Mouse (Mus musculus) limb, embryonic 14.5 days (tissue): ENCODE measurements around the gene Mb. TPM values are rescaled to one million over a fixed set of nuclear protein-coding genes. Genes with fewer than 3 reads are reported as not detected.

ENCODE experiments used
- ATAC-seq: fragments of 200-750 bp; cut with Nextera tagmentation; 2 replicates; pipeline ENCODE4 v1.8.0; 2017; ENCODE audit warnings: low read depth, moderate number of reproducible peaks, moderate TSS enrichment; ENCODE audit not compliant: low FRiP score
- DNase-seq: peaks from one replicate; pipeline ENCODE4 v3.0.0-alpha.2; 2015; ENCODE audit warnings: low spot score
- H3K27ac ChIP-seq: fragments of 300-500 bp; sonication (generic); replicated peaks from 2 replicates; pipeline ENCODE4 v1.5.1; 2014; ENCODE audit warnings: low read depth, mild to moderate bottlenecking, low read length, moderate library complexity, mixed read lengths
- H3K27me3 ChIP-seq: fragments of 300-500 bp; sonication (generic); 2 replicates; pipeline ENCODE4 v1.6.1; 2014; ENCODE audit warnings: low read length, mixed read lengths; ENCODE audit not compliant: control insufficient read depth, insufficient read depth
- H3K36me3 ChIP-seq: fragments of 300-500 bp; sonication (generic); 2 replicates; pipeline ENCODE4 v1.6.1; 2014; ENCODE audit warnings: mild to moderate bottlenecking, low read length, moderate library complexity, mixed read lengths; ENCODE audit not compliant: control insufficient read depth, insufficient read depth
- H3K4me1 ChIP-seq: fragments of 300-500 bp; sonication (generic); 2 replicates; pipeline ENCODE4 v1.6.1; 2014; ENCODE audit warnings: antibody characterized with exemption, low read length, mixed read lengths; ENCODE audit not compliant: control insufficient read depth, insufficient read depth
- H3K4me2 ChIP-seq: fragments of 300-500 bp; sonication (generic); replicated peaks from 2 replicates; pipeline ENCODE4 v1.6.1; 2014; ENCODE audit warnings: low read depth, mild to moderate bottlenecking, low read length, moderate library complexity; ENCODE audit not compliant: severe bottlenecking
- H3K4me3 ChIP-seq: fragments of 300-500 bp; sonication (generic); replicated peaks from 2 replicates; pipeline ENCODE4 v1.5.1; 2014; ENCODE audit warnings: low read length
- H3K9ac ChIP-seq: fragments of 300-500 bp; sonication (generic); 2 replicates; pipeline ENCODE4 v1.6.1; 2014; ENCODE audit warnings: mild to moderate bottlenecking, low read depth, low read length, moderate library complexity; ENCODE audit not compliant: severe bottlenecking
- H3K9me3 ChIP-seq: fragments of 300-500 bp; sonication (generic); 2 replicates; pipeline ENCODE4 v1.6.1; 2016; ENCODE audit warnings: low read length; ENCODE audit not compliant: control insufficient read depth
- POLR2A ChIP-seq: fragments of 200-500 bp; IDR thresholded peaks from 2 replicates; pipeline ENCODE4 v1.8.0; 2012; ENCODE audit warnings: inconsistent platforms, mild to moderate bottlenecking, moderate library complexity, borderline replicate concordance; ENCODE audit not compliant: insufficient read depth, insufficient read length; ENCODE audit errors: extremely low read depth
- WGBS: fragments of 180-500 bp; shearing (Covaris S2); extraction: QIAGEN DNeasy Blood & Tissue Kit; methylation state at CpG from one replicate; pipeline ENCODE4 v1.1.7; 2014; 5-methylcytosine and 5-hydroxymethylcytosine counted together
- polyA plus RNA-seq, 2 experiments: library from polyadenylated mRNA; depleted of rRNA in 1 of 2; stranded (reverse) in 1 of 2; unstranded in 1 of 2; fragments of >200 nt; fragmentation: Nextera tagmentation in 1 of 2; extraction: Ambion mirVana in 1 of 2; gene quantifications; 2 replicates each; pipeline versions ENCODE4 v1.2.1 to v1.2.3; 2012 to 2014

The Mb gene
- polyA plus RNA-seq, 2 experiments = 10.4 to 12.0 TPM

DNA sequence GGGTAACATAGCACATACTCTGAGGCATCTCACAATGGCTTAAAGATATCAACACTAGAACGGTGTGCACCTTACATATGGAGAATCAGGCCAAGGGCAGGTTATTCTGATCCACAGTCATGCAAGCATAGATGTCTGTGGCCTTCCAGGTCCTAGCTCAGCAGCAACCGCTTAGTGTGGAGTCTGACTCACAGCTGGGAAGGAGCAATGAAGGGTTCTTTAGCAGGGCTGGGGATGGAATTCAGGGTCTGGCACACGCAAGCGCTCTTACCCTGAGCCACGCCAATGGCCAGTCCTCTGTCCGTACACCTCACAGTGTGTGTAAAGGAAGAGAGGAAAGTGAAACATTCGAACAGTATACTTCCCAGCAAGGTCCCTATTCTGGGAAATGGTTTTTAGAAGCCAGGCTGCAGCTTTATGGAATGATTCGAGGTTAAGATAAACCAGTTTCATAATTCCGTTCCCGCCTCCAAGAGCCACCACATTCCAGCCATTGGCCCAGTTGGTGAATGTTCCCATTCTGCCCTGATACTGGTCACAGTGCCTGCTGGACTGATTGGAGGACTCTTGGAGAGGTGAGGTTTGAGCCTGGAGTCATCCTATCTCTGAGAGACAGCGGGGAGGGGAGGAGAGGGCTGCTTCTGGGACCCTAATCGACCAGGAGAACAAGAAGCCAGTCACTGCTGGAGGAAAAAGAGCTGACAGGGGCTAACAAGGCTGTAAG lies 5.7 kb downstream of the Mb start, which contains the start of gene Apol6:
Apol6 (plus strand) TSS at position 133 of the 724 bp plus-strand sequence.
- Histone ChIP-seq H3K4me2 (no peak within 1 kb of the TSS), H3K4me1 (peaks cover 7% of the 10 kb centered on the region), H3K9me3 (no peaks in the 10 kb centered on the region), H3K27ac (no peak within 1 kb of the TSS), H3K4me3 (no peak within 1 kb of the TSS), H3K27me3 (no peaks in the 10 kb centered on the region), H3K36me3 (no peaks in the 10 kb centered on the region), H3K9ac (no peak within 1 kb of the TSS)
- DNase-seq (no peak), ATAC-seq (no peak)
- WGBS = 83% methylated on average over 12 of the region's 12 CpGs
- TF ChIP-seq POLR2A = no peak

DNA sequence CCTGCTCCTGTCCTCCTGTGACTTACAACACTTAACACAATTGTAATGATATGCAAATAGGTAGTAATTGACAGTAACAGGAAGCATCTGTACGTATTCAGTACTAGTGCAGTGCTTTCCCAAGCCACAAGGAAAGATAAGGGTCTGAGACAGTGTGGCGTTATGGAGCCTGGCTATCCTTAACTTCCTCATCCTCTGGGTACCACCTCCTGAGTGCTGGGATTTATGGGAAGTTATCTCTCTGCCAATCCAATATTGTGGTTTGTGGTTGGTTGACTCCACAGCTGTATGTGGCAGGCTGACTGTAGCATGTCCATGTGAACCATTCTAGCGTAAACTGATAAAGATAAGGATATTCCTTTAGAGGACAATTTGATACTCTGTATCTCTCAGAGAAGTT lies 9.7 kb downstream of the Mb start:
- ATAC-seq (no peak), DNase-seq (no peak)
- Histone ChIP-seq H3K4me3 (no peak overlapping the region), H3K9me3 (no peaks in the 10 kb centered on the region), H3K9ac (no peak overlapping the region), H3K4me1 (peaks cover 41% of the 10 kb centered on the region), H3K36me3 (no peaks in the 10 kb centered on the region), H3K4me2 (no peak overlapping the region), H3K27me3 (no peaks in the 10 kb centered on the region), H3K27ac (no peak overlapping the region)
- TF ChIP-seq POLR2A = no peak
- WGBS = 84% methylated on average over 3 of the region's 3 CpGs

GRCm38 (mm10) chr15:77039211-77039700 lies 11.2 kb downstream of the Mb start:
- TF ChIP-seq POLR2A = no peak
- Histone ChIP-seq H3K9ac (no peak overlapping the region), H3K4me2 (no peak overlapping the region), H3K27ac (no peak overlapping the region), H3K4me3 (no peak overlapping the region), H3K27me3 (no peaks in the 10 kb centered on the region), H3K4me1 (peaks cover 48% of the 10 kb centered on the region), H3K9me3 (no peaks in the 10 kb centered on the region), H3K36me3 (no peaks in the 10 kb centered on the region)
- no peak for DNase-seq
- WGBS = 58% methylated on average over 8 of the region's 9 CpGs
- no peak for ATAC-seq

GRCm38 (mm10) chr15:77037278-77038161 lies 12.9 kb downstream of the Mb start:
- peak; percentile 96 for DNase-seq
- no peak for TF ChIP-seq POLR2A
- peak overlapping the region; percentile 28 for H3K4me2 ChIP-seq
- peak overlapping the region; percentile 22; the same call in 1 of the 2 replicates for H3K9ac ChIP-seq
- peak; percentile 91 for ATAC-seq
- no peak overlapping the region for H3K4me3 ChIP-seq
- no peaks in the 10 kb centered on the region for H3K27me3 ChIP-seq
- WGBS = 12% methylated on average over 11 of the region's 11 CpGs
- H3K4me1 ChIP-seq = peaks cover 48% of the 10 kb centered on the region
- no peaks in the 10 kb centered on the region for H3K9me3 ChIP-seq
- H3K36me3 ChIP-seq = no peaks in the 10 kb centered on the region
- peak overlapping the region; percentile 96 for H3K27ac ChIP-seq

DNA sequence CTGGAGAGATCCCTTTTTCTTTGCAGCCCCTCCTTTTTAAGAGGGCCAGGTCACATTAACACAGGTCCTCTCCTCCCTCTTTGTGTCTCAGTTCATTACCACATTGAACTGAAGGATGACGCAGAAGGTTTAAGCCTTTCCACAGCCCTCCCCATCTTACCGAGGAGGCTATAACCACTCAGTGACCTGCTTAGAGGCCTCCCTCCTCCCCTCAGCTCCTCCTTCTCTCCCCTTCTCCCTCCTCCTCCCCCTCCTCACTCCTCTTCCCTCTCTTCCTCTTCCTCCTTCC lies 13.5 kb downstream of the Mb start:
- ATAC-seq = peak; percentile 53
- no peaks in the 10 kb centered on the region for H3K27me3 ChIP-seq
- H3K4me3 ChIP-seq = no peak overlapping the region
- WGBS = 33% methylated on average over 2 of the region's 2 CpGs
- no peaks in the 10 kb centered on the region for H3K36me3 ChIP-seq
- no peak overlapping the region for H3K9ac ChIP-seq
- H3K4me2 ChIP-seq = peak overlapping the region; percentile 28
- no peak for DNase-seq
- no peaks in the 10 kb centered on the region for H3K9me3 ChIP-seq
- H3K27ac ChIP-seq = peak overlapping the region; percentile 96
- no peak for TF ChIP-seq POLR2A
- H3K4me1 ChIP-seq = peaks cover 48% of the 10 kb centered on the region
